Mouse (Mus musculus) cortical plate, adult 2 months (tissue): ENCODE measurements around the gene Rrnad1. TPM values are rescaled to one million over a fixed set of nuclear protein-coding genes. Genes with fewer than 3 reads are reported as not detected.

Experiments used
- H3K27ac ChIP-seq: fragments of 200-500 bp; 2 replicates; pipeline ENCODE4 v1.5.1; 2012; ENCODE audit warnings: low read length, control low read depth, inconsistent platforms; ENCODE audit not compliant: insufficient read depth
- H3K4me1 ChIP-seq: fragments of 200-500 bp; 2 replicates; pipeline ENCODE4 v1.6.1; 2011; ENCODE audit warnings: low read length; ENCODE audit not compliant: control insufficient read depth, insufficient read depth
- H3K4me3 ChIP-seq: fragments of 200-500 bp; 2 replicates; pipeline ENCODE4 v1.5.1; 2011; ENCODE audit warnings: mild to moderate bottlenecking, low read length, control low read depth; ENCODE audit not compliant: insufficient read depth
- CTCF ChIP-seq: fragments of 200-500 bp; IDR thresholded peaks from 2 replicates; pipeline ENCODE4 v1.5.1; 2011; ENCODE audit warnings: mild to moderate bottlenecking, control low read depth, low read length; ENCODE audit not compliant: insufficient read depth; ENCODE audit errors: extremely low read depth
- POLR2A ChIP-seq: fragments of 200-500 bp; IDR thresholded peaks from 2 replicates; pipeline ENCODE4 v1.6.1; 2011; ENCODE audit warnings: mild to moderate bottlenecking, low read length, control low read depth; ENCODE audit not compliant: insufficient read depth; ENCODE audit errors: extremely low read depth
- polyA plus RNA-seq: library from polyadenylated mRNA; depleted of rRNA; stranded (reverse); fragments of >200 nt; gene quantifications from 2 replicates; pipeline ENCODE4 v1.2.3, GENCODE M21; 2012

Gene Rrnad1
- polyA plus RNA-seq, 1 experiment: 45.0 TPM

DNA sequence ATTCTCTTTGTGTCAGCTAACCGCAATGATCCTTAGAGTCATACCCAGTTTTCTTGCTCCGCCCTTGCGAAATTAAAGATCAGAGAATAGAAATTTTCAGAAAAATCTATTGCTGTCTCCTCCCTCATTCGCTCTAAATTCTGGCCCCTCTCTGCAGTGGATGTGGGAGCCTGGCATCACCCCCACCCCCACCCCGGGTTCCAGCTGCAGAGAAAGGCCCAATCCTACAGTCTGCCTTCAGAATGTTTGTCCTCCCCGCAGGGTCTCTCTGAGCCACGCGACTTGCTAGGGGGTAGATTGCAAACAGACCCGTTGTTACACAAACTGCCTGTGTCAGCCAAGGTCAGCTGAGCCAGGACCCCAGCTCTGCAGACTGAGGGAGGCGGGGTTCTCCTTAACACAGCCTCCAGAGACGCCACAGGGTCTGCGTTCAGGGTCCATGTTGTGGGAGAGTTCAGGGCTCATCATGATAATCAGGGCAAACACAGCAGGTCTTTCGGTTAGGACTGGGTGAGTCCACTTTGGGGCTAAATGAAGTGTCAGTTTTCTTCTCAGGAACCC is 19.5 kb upstream of the Rrnad1 start:
- no peak overlapping the region for H3K4me3 ChIP-seq
- H3K27ac ChIP-seq: no peak overlapping the region
- no peak for TF ChIP-seq POLR2A
- TF ChIP-seq CTCF: no peak
- H3K4me1 ChIP-seq: peaks cover 3% of the 10 kb centered on the region; the same call in 1 of the 2 replicates

DNA sequence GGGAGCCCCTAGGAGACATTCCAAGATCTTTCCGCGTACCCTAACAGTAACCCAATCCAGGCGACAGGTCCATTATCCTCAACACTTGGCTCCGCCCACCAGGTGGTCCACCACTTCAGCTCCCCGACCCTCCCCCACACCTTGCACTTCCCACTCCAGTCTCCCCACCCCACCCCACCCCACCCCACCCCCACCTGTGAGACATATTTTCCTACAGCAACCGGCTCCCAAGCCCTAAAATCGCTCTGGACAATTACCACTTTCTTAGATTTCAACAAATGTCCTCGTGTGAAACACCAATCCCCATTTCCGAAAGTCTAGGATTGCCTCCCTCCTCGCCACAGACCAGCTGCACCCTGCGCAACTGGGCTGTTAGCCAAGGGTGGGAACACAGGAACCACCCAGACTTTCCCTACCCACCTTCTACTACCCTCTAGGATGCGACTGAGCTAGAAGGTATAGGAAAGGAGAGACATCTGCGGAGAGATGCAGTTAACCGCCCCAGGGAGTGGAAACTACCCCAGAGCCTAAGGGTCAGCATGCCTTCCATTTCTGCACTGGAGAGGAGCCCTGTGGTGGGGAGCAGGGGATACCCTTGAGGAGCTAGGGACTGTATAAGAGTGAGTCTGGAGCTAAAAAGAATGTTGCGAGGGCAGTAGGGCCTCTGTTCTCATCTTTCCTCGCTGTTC is 18.9 kb upstream of the Rrnad1 start:
- peaks cover 3% of the 10 kb centered on the region; the same call in 1 of the 2 replicates for H3K4me1 ChIP-seq
- H3K4me3 ChIP-seq: no peak overlapping the region
- TF ChIP-seq POLR2A (no peak), CTCF (no peak)
- H3K27ac ChIP-seq: no peak overlapping the region

GRCm38 (mm10) chr3:87948378-87949265 is 18.1 kb upstream of the Rrnad1 start, which contains the start of gene Crabp2:
Crabp2 (plus strand) TSS chr3:87948666.
- H3K4me3 ChIP-seq: peak within 1 kb of the TSS; percentile 15; the same call in 1 of the 2 replicates
- H3K27ac ChIP-seq: no peak within 1 kb of the TSS
- TF ChIP-seq CTCF: no peak
- no peak for TF ChIP-seq POLR2A
- H3K4me1 ChIP-seq: peaks cover 3% of the 10 kb centered on the region; the same call in 1 of the 2 replicates

- no peak for TF ChIP-seq POLR2A
- no peak for TF ChIP-seq CTCF
- peaks cover 3% of the 10 kb centered on the region; the same call in 1 of the 2 replicates for H3K4me1 ChIP-seq
- no peak overlapping the region for H3K27ac ChIP-seq
- peak overlapping the region; percentile 15; the same call in 1 of the 2 replicates for H3K4me3 ChIP-seq
Observed at GRCm38 (mm10) chr3:87947811-87948199, 17.3 kb upstream of the Rrnad1 start.

GRCm38 (mm10) chr3:87947056-87947810 is 16.7 kb upstream of the Rrnad1 start:
- H3K4me1 ChIP-seq: peaks cover 3% of the 10 kb centered on the region; the same call in 1 of the 2 replicates
- H3K27ac ChIP-seq: no peak overlapping the region
- TF ChIP-seq CTCF (no peak), POLR2A (no peak)
- no peak overlapping the region for H3K4me3 ChIP-seq

- H3K27ac ChIP-seq: no peak overlapping the region
- H3K4me1 ChIP-seq: peaks cover 3% of the 10 kb centered on the region; the same call in 1 of the 2 replicates
- H3K4me3 ChIP-seq: no peak overlapping the region
- no peak for TF ChIP-seq CTCF
- no peak for TF ChIP-seq POLR2A
Observed at GRCm38 (mm10) chr3:87946541-87946860, 16.0 kb upstream of the Rrnad1 start.

- Histone ChIP-seq H3K4me3 (no peak overlapping the region), H3K27ac (no peak overlapping the region), H3K4me1 (peaks cover 3% of the 10 kb centered on the region; the same call in 1 of the 2 replicates)
- TF ChIP-seq CTCF (no peak), POLR2A (no peak)
Observed at GRCm38 (mm10) chr3:87945781-87946540, 15.4 kb upstream of the Rrnad1 start.

DNA sequence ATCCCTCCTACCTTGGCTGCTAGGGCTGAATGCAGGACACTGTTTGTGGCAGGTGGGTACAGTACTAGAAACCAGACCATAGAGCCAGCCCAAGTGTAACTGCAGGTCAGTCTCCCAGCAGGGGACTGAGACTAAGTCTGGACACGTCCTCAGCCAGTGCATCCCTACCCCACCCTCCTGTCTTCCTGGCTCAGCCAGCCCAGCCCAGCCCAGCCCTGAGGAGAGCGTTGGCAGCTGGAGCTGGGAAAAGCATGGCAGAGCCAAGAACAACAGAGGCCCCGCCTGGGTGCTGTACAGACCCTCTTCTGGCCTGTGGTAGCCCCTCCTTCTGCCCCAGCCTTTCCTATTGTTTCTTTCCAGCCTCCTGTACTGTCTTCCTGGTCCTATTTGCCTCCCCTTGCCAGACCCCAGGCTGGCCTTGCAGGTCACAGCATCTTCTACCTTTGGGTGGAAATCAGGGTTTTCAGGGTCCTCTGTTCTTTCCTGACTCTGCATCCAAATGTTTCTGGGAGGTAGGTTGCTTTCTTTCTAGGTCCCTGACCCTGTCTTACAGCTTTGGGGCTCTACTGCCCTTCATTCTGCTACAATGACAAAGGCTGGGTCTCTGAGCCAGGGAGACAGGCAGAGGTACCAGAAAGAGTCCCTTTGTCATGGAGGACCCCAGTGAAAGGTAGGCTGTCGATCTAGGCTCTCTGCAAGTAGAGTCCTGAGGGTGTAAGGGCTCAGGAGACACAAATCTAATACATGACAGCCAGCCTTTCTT is 14.5 kb upstream of the Rrnad1 start:
- TF ChIP-seq CTCF: no peak
- TF ChIP-seq POLR2A: no peak
- no peak overlapping the region for H3K27ac ChIP-seq

More for the DNA sequence above, 14.5 kb upstream of the Rrnad1 start:
- Histone ChIP-seq H3K4me3 (no peak overlapping the region), H3K4me1 (peaks cover 3% of the 10 kb centered on the region; the same call in 1 of the 2 replicates)
